Mouse (Mus musculus) intestine, postnatal 0 days (tissue): ENCODE results near the gene Crlf3. TPM values are rescaled to one million over a fixed set of nuclear protein-coding genes. Genes with fewer than 3 reads are reported as not detected.
"Not testable (repeated sequence)": the region's sequence is repeated elsewhere in the genome, so short reads cannot be mapped to it uniquely, and the experiment has no call there.

Experiments
- ATAC-seq: fragments of 200-750 bp; cut with Nextera tagmentation; 2 replicates; pipeline ENCODE4 v1.8.0; 2017; ENCODE audit warnings: mild to moderate bottlenecking, moderate TSS enrichment, moderate library complexity
- H3K27ac ChIP-seq: fragments of 300-500 bp; sonication (generic); 2 replicates; pipeline ENCODE4 v1.5.1; 2014; ENCODE audit warnings: mild to moderate bottlenecking, low read depth, low read length, moderate library complexity
- H3K27me3 ChIP-seq: fragments of 300-500 bp; sonication (generic); replicated peaks from 2 replicates; pipeline ENCODE4 v1.6.1; 2014; ENCODE audit warnings: low read length, mixed read lengths; ENCODE audit not compliant: control insufficient read depth, insufficient read depth
- H3K36me3 ChIP-seq: fragments of 300-500 bp; sonication (generic); 2 replicates; pipeline ENCODE4 v1.6.1; 2014; ENCODE audit warnings: mild to moderate bottlenecking, moderate library complexity; ENCODE audit not compliant: control insufficient read depth, insufficient read depth
- H3K4me1 ChIP-seq: fragments of 300-500 bp; sonication (generic); replicated peaks from 2 replicates; pipeline ENCODE4 v1.6.1; 2014; ENCODE audit warnings: antibody characterized with exemption, low read length, mixed read lengths; ENCODE audit not compliant: control insufficient read depth, insufficient read depth
- H3K4me2 ChIP-seq: fragments of 300-500 bp; sonication (generic); replicated peaks from 2 replicates; pipeline ENCODE4 v1.6.1; 2014; ENCODE audit warnings: low read depth, mild to moderate bottlenecking, moderate library complexity
- H3K4me3 ChIP-seq: fragments of 300-500 bp; sonication (generic); 2 replicates; pipeline ENCODE4 v1.5.1; 2014; ENCODE audit warnings: low read depth, low read length
- H3K9ac ChIP-seq: fragments of 300-500 bp; sonication (generic); 2 replicates; pipeline ENCODE4 v1.6.1; 2014; ENCODE audit warnings: mild to moderate bottlenecking, low read depth, low read length
- H3K9me3 ChIP-seq: fragments of 300-500 bp; sonication (generic); 2 replicates; pipeline ENCODE4 v1.6.1; 2016; ENCODE audit warnings: mixed run types; ENCODE audit not compliant: control insufficient read depth
- CTCF ChIP-seq: sonication (generic); IDR thresholded peaks from 2 replicates; pipeline ENCODE4 v1.5.1; 2016; ENCODE audit warnings: low read depth, mild to moderate bottlenecking, control low read depth, antibody characterized with exemption, moderate library complexity
- WGBS: fragments of 180-500 bp; shearing (Covaris S2); extraction: QIAGEN DNeasy Blood & Tissue Kit; methylation state at CpG from one replicate; pipeline ENCODE4 v1.1.7; 2014; 5-methylcytosine and 5-hydroxymethylcytosine counted together
- polyA plus RNA-seq: library from polyadenylated mRNA; unstranded; fragments of >200 nt; fragmentation: Nextera tagmentation; extraction: Ambion mirVana; gene quantifications from 2 replicates; pipeline ENCODE4 v1.2.1, GENCODE M21; 2015

The Crlf3 gene
- polyA plus RNA-seq, 1 experiment from 2014 or later, result 13.2 TPM

GRCm38 (mm10) chr11:80021306-80021705, 59.5 kb downstream of the Crlf3 start:
- no peaks in the 10 kb centered on the region for H3K4me1 ChIP-seq

DNA sequence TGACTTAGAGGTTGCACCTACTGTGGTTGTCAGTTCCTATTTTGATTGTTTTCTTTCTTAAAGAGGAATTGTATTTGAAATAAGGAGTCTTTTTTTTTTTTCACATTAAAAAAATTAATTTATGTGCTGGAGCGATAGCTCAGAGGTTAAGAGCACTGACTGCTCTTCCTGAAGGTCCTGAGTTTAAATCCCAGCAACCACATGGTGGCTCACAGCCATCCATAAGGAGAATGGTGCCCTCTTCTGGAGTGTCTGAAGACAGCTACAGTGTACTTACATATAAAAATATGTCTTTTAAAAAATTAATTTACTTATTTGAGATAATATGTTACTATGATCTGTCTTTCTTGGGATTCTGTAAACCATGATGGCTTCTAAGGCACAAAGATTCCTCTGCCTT, 61.0 kb downstream of the Crlf3 start:
- ATAC-seq, result no peak
- Histone ChIP-seq H3K4me1 (no peaks in the 10 kb centered on the region), H3K36me3 (peaks cover 55% of the 10 kb centered on the region), H3K4me3 (no peak overlapping the region), H3K27me3 (no peaks in the 10 kb centered on the region), H3K9ac (no peak overlapping the region), H3K27ac (no peak overlapping the region), H3K9me3 (no peaks in the 10 kb centered on the region), H3K4me2 (no peak overlapping the region)
- WGBS, result 88% methylated on average over 1 of the region's 1 CpGs
- TF ChIP-seq CTCF, result peak; percentile 49

More at GRCm38 (mm10) chr11:80021306-80021705, 59.5 kb downstream of the Crlf3 start:
- Histone ChIP-seq H3K4me2 (no peak overlapping the region), H3K36me3 (peaks cover 53% of the 10 kb centered on the region), H3K4me3 (no peak overlapping the region), H3K9ac (no peak overlapping the region), H3K27me3 (no peaks in the 10 kb centered on the region), H3K27ac (no peak overlapping the region), H3K9me3 (no peaks in the 10 kb centered on the region)
- 0 out of 2 replicates have a peak, but pooled peaks have one; percentile 20 for TF ChIP-seq CTCF
- WGBS, result 90% methylated on average over 4 of the region's 4 CpGs
- no peak for ATAC-seq

DNA sequence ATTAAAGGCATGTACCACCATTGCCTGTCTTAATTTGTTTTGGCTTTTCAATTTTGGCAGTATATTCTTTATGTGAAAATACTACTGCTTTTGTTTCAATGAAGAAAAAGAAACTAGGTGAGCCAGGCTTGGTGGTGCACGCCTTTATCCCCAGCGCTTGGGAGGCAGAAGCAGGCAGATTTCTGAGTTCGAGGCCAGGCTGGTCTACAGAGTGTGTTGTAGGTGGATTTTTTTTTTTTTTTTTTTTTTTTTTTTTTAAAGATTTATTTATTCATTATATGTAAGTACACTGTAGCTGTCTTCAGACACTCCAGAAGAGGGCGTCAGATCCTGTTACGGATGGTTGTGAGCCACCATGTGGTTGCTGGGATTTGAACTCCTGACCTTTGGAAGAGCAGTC, 64.3 kb downstream of the Crlf3 start:
- ATAC-seq, H3K27ac ChIP-seq, H3K9ac ChIP-seq, H3K4me3 ChIP-seq, H3K4me1 ChIP-seq, H3K27me3 ChIP-seq, H3K9me3 ChIP-seq, H3K4me2 ChIP-seq: not testable (repeated sequence)
- peaks cover 49% of the 10 kb centered on the region for H3K36me3 ChIP-seq
- over 99% methylated on average over 3 of the region's 5 CpGs for whole genome bisulfite sequencing

Other genes with a start within 250 kb of the Crlf3 start
- gene Utp6, start 118.6 kb downstream of the Crlf3 start, polyA plus RNA-seq, result 24.4 and 24.5 TPM in 2 replicates
- gene Suz12, start 87.9 kb downstream of the Crlf3 start, polyA plus RNA-seq, result 14.2 and 18.5 TPM in 2 replicates
- gene Atad5, start 8.4 kb upstream of the Crlf3 start, polyA plus RNA-seq, result 2.2 and 2.4 TPM in 2 replicates
- gene Tefm, start 61.2 kb upstream of the Crlf3 start, polyA plus RNA-seq, result 15.0 and 16.3 TPM in 2 replicates
- gene Adap2, start 73.1 kb upstream of the Crlf3 start, polyA plus RNA-seq, result 11.7 and 11.9 TPM in 2 replicates
- gene Rnf135, start 102.9 kb upstream of the Crlf3 start, polyA plus RNA-seq, result 8.9 and 9.1 TPM in 2 replicates
- gene Rhot1, start 128.0 kb upstream of the Crlf3 start, polyA plus RNA-seq, result 20.7 and 21.3 TPM in 2 replicates
- gene Rhbdl3, start 219.9 kb upstream of the Crlf3 start, polyA plus RNA-seq, result 1.3 and 1.4 TPM in 2 replicates